Mouse (Mus musculus) stomach, embryonic 16.5 days (tissue): ENCODE data around the gene Gad1. TPM values are rescaled to one million over a fixed set of nuclear protein-coding genes. Genes with fewer than 3 reads are reported as not detected.

Experiments
- ATAC-seq: fragments of 200-750 bp; cut with Nextera tagmentation; 2 replicates; pipeline ENCODE4 v1.8.0; 2017; ENCODE audit warnings: moderate number of reproducible peaks, moderate TSS enrichment; ENCODE audit not compliant: insufficient read depth, low FRiP score
- H3K27ac ChIP-seq: fragments of 300-500 bp; sonication (generic); 2 replicates; pipeline ENCODE4 v1.5.1; 2014; ENCODE audit warnings: low read length
- H3K27me3 ChIP-seq: fragments of 300-500 bp; sonication (generic); 2 replicates; pipeline ENCODE4 v1.6.1; 2014; ENCODE audit warnings: low read length, control low read depth, mixed read lengths; ENCODE audit not compliant: control insufficient read depth, insufficient read depth
- H3K36me3 ChIP-seq: fragments of 300-500 bp; sonication (generic); 2 replicates; pipeline ENCODE4 v1.6.1; 2014; ENCODE audit warnings: low read length; ENCODE audit not compliant: control insufficient read depth, insufficient read depth
- H3K4me1 ChIP-seq: fragments of 300-500 bp; sonication (generic); 2 replicates; pipeline ENCODE4 v1.6.1; 2014; ENCODE audit warnings: low read length, control low read depth, mixed read lengths; ENCODE audit not compliant: control insufficient read depth, insufficient read depth
- H3K4me2 ChIP-seq: fragments of 300-500 bp; sonication (generic); 2 replicates; pipeline ENCODE4 v1.6.1; 2014; ENCODE audit warnings: low read depth, low read length, mixed read lengths
- H3K4me3 ChIP-seq: fragments of 300-500 bp; sonication (generic); replicated peaks from 2 replicates; pipeline ENCODE4 v1.5.1; 2014; ENCODE audit warnings: mild to moderate bottlenecking, low read length
- H3K9ac ChIP-seq: fragments of 300-500 bp; sonication (generic); 2 replicates; pipeline ENCODE4 v1.6.1; 2014; ENCODE audit warnings: low read length
- H3K9me3 ChIP-seq: fragments of 300-500 bp; sonication (generic); replicated peaks from 2 replicates; pipeline ENCODE4 v1.6.1; 2016; ENCODE audit warnings: low read length, control low read depth; ENCODE audit not compliant: control insufficient read depth
- WGBS: fragments of 180-500 bp; shearing (Covaris S2); extraction: QIAGEN DNeasy Blood & Tissue Kit; methylation state at CpG from one replicate; pipeline ENCODE4 v1.1.7; 2014; 5-methylcytosine and 5-hydroxymethylcytosine counted together
- polyA plus RNA-seq: library from polyadenylated mRNA; unstranded; fragments of >200 nt; fragmentation: Nextera tagmentation; extraction: Ambion mirVana; gene quantifications from 2 replicates; pipeline ENCODE4 v1.2.1, GENCODE M21; 2015

Gad1 gene
- polyA plus RNA-seq, 1 experiment from 2014 or later: 0.28 TPM

- no peak for ATAC-seq
- Histone ChIP-seq H3K9me3 (no peaks in the 10 kb centered on the region), H3K9ac (no peak overlapping the region), H3K4me3 (no peak overlapping the region), H3K36me3 (no peaks in the 10 kb centered on the region), H3K27ac (no peak overlapping the region), H3K4me2 (peak overlapping the region; percentile 46), H3K27me3 (no peaks in the 10 kb centered on the region), H3K4me1 (peaks cover 3% of the 10 kb centered on the region)
- WGBS: 59% methylated on average over 3 of the region's 3 CpGs
Observed at GRCm38 (mm10) chr2:70629921-70630320, 77.0 kb downstream of the Gad1 start.

GRCm38 (mm10) chr2:70631321-70631720 lies 78.4 kb downstream of the Gad1 start:
- Histone ChIP-seq H3K4me2 (no peak overlapping the region), H3K36me3 (no peaks in the 10 kb centered on the region), H3K4me3 (no peak overlapping the region), H3K27ac (no peak overlapping the region), H3K9ac (no peak overlapping the region), H3K9me3 (no peaks in the 10 kb centered on the region), H3K4me1 (peaks cover 3% of the 10 kb centered on the region), H3K27me3 (no peaks in the 10 kb centered on the region)
- WGBS: 85% methylated on average over 1 of the region's 1 CpGs
- no peak for ATAC-seq

GRCm38 (mm10) chr2:70632412-70632811 lies 79.5 kb downstream of the Gad1 start:
- H3K4me2 ChIP-seq: no peak overlapping the region
- no peak overlapping the region for H3K4me3 ChIP-seq
- H3K27me3 ChIP-seq: no peaks in the 10 kb centered on the region
- H3K9ac ChIP-seq: no peak overlapping the region
- no peaks in the 10 kb centered on the region for H3K9me3 ChIP-seq
- no peaks in the 10 kb centered on the region for H3K36me3 ChIP-seq
- H3K4me1 ChIP-seq: peaks cover 3% of the 10 kb centered on the region
- 78% methylated on average over 1 of the region's 1 CpGs for WGBS
- ATAC-seq: no peak
- H3K27ac ChIP-seq: no peak overlapping the region

- peaks cover 3% of the 10 kb centered on the region for H3K4me1 ChIP-seq
- no peak overlapping the region for H3K9ac ChIP-seq
- H3K27me3 ChIP-seq: no peaks in the 10 kb centered on the region
- WGBS: 78% methylated on average over 5 of the region's 5 CpGs
- H3K9me3 ChIP-seq: 0 out of 2 replicates have a peak, but pooled peaks cover 2% of the 10 kb centered on the region
- ATAC-seq: no peak
- no peaks in the 10 kb centered on the region for H3K36me3 ChIP-seq
- H3K4me2 ChIP-seq: no peak overlapping the region
- H3K27ac ChIP-seq: no peak overlapping the region
- no peak overlapping the region for H3K4me3 ChIP-seq
Observed at GRCm38 (mm10) chr2:70634028-70634690, 81.3 kb downstream of the Gad1 start.

GRCm38 (mm10) chr2:70640968-70641367 lies 88.1 kb downstream of the Gad1 start:
- no peaks in the 10 kb centered on the region for H3K4me1 ChIP-seq
- no peaks in the 10 kb centered on the region for H3K27me3 ChIP-seq
- no peak overlapping the region for H3K27ac ChIP-seq
- 0 out of 2 replicates have a peak, but pooled peaks cover 2% of the 10 kb centered on the region for H3K9me3 ChIP-seq
- no peak overlapping the region for H3K4me2 ChIP-seq
- no peak for ATAC-seq
- no peak overlapping the region for H3K4me3 ChIP-seq
- H3K36me3 ChIP-seq: no peaks in the 10 kb centered on the region
- no peak overlapping the region for H3K9ac ChIP-seq

GRCm38 (mm10) chr2:70642971-70643565 lies 90.2 kb downstream of the Gad1 start:
- H3K4me2 ChIP-seq: no peak overlapping the region
- H3K36me3 ChIP-seq: no peaks in the 10 kb centered on the region
- H3K4me3 ChIP-seq: no peak overlapping the region
- no peak overlapping the region for H3K9ac ChIP-seq
- no peaks in the 10 kb centered on the region for H3K4me1 ChIP-seq
- 54% methylated on average over 16 of the region's 16 CpGs for WGBS
- 0 out of 2 replicates have a peak, but pooled peaks cover 1% of the 10 kb centered on the region for H3K9me3 ChIP-seq
- H3K27me3 ChIP-seq: no peaks in the 10 kb centered on the region
- ATAC-seq: no peak
- H3K27ac ChIP-seq: no peak overlapping the region

GRCm38 (mm10) chr2:70645266-70645780 lies 92.5 kb downstream of the Gad1 start:
- Histone ChIP-seq H3K4me2 (no peak overlapping the region), H3K4me1 (no peaks in the 10 kb centered on the region), H3K9me3 (no peaks in the 10 kb centered on the region), H3K4me3 (no peak overlapping the region), H3K27me3 (no peaks in the 10 kb centered on the region), H3K9ac (no peak overlapping the region), H3K36me3 (no peaks in the 10 kb centered on the region), H3K27ac (no peak overlapping the region)
- WGBS: 79% methylated on average over 6 of the region's 6 CpGs
- no peak for ATAC-seq

GRCm38 (mm10) chr2:70647681-70648080 lies 94.8 kb downstream of the Gad1 start:
- H3K27me3 ChIP-seq: no peaks in the 10 kb centered on the region
- no peaks in the 10 kb centered on the region for H3K36me3 ChIP-seq
- no peak for ATAC-seq
- H3K4me3 ChIP-seq: no peak overlapping the region
- no peak overlapping the region for H3K4me2 ChIP-seq
- no peak overlapping the region for H3K27ac ChIP-seq
- H3K9me3 ChIP-seq: no peaks in the 10 kb centered on the region
- H3K4me1 ChIP-seq: no peaks in the 10 kb centered on the region
- WGBS: 60% methylated on average over 4 of the region's 4 CpGs
- no peak overlapping the region for H3K9ac ChIP-seq

GRCm38 (mm10) chr2:70648271-70648670 lies 95.4 kb downstream of the Gad1 start:
- 82% methylated on average over 5 of the region's 5 CpGs for WGBS
- ATAC-seq: no peak
- Histone ChIP-seq H3K27ac (no peak overlapping the region), H3K4me2 (no peak overlapping the region), H3K4me3 (no peak overlapping the region), H3K9me3 (no peaks in the 10 kb centered on the region), H3K4me1 (no peaks in the 10 kb centered on the region), H3K27me3 (no peaks in the 10 kb centered on the region), H3K36me3 (no peaks in the 10 kb centered on the region), H3K9ac (no peak overlapping the region)
